Mouse (Mus musculus): ENCODE results near the gene Depp1. TPM values are rescaled to one million over a fixed set of nuclear protein-coding genes. Genes with fewer than 3 reads are reported as not detected.
"Not testable (repeated sequence)": the region's sequence is repeated elsewhere in the genome, so short reads cannot be mapped to it uniquely, and the experiment has no call there.

Depp1 gene
- 0.75 and 1.7 TPM in 2 replicates for total RNA-seq (2017)

- ATAC-seq (replicated peaks in 1 of 2; ENCODE audit: insufficient read depth in 1 of 2, low FRiP score in 2 of 2, low TSS enrichment in 1 of 2, low read depth in 1 of 2, poor library complexity in 2 of 2, severe bottlenecking in 2 of 2): peak; percentile 43 to 54
These were observed at the start of gene Depp1 for GRCm38 (mm10) chr6:116650406-116650805. Gene Depp1, plus strand, starts transcription at chr6:116650609.

- not testable (repeated sequence) for ATAC-seq (replicated peaks in 1 of 2; ENCODE audit: insufficient read depth in 1 of 2, low FRiP score in 2 of 2, low TSS enrichment in 1 of 2, low read depth in 1 of 2, poor library complexity in 2 of 2, severe bottlenecking in 2 of 2)
These were observed 49.4 kb upstream of the Depp1 start for GRCm38 (mm10) chr6:116600969-116601368.

DNA sequence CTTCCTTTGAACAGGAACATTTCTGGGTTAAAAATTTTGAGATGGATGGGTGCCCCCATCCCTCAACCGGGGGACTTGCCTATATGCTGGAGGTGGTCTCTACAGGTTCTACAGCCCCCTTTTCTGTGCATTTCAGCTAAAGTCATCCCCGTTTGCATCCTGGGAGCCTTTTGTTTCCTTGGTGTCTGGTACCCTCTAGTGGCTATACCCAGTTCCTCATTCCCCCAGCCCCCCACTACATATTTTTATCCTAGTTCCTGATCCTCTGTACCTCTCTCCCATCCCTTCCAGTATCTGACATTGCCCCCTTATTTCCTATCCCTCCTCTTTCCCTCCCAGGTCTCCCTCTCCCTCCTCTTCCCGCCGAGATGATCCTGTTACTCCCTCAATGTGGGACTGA lies 43.2 kb upstream of the Depp1 start:
- ATAC-seq (replicated peaks in 1 of 2; ENCODE audit: insufficient read depth in 1 of 2, low FRiP score in 2 of 2, low TSS enrichment in 1 of 2, low read depth in 1 of 2, poor library complexity in 2 of 2, severe bottlenecking in 2 of 2): no peak

GRCm38 (mm10) chr6:116615719-116616118 lies 34.7 kb upstream of the Depp1 start:
- ATAC-seq (replicated peaks in 1 of 2; ENCODE audit: insufficient read depth in 1 of 2, low FRiP score in 2 of 2, low TSS enrichment in 1 of 2, low read depth in 1 of 2, poor library complexity in 2 of 2, severe bottlenecking in 2 of 2): no peak; a peak in 1 of 4 replicates

- ATAC-seq (replicated peaks in 1 of 2; ENCODE audit: insufficient read depth in 1 of 2, low FRiP score in 2 of 2, low TSS enrichment in 1 of 2, low read depth in 1 of 2, poor library complexity in 2 of 2, severe bottlenecking in 2 of 2): no peak
These were observed 32.3 kb upstream of the Depp1 start for GRCm38 (mm10) chr6:116618073-116618472.

DNA sequence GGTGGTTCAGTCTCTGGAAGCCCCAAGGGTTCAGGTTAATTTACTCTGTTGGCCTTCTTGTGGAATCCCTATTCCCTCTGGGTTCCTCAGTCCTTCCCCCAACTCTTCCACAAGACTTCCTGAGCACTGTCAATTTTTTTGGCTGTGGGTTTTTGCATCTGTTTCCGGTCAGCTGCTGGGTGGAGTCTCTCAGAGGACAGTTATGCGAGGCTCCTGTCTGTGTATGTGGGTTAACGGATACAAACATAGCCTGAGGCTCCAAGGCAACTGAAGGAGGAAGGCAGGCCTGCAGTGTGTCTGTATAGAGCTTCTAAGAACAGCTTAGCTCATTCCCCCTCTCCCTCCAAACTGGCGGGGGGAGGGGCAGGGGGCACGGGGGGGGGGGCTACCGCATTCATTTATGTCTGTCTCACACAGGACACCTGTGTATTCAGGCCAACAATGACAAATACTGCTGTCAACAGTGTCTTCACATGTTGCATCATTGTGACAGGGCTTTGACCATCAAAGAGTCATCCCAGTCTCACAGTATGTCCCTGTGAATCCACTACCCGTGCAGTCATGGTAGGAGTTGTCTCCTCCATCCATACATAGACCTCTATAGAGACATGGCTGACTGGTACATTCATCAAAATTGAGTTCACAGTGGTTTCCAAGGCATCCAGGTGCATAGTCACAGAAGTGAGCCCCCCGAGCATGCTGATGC lies 28.9 kb upstream of the Depp1 start:
- peak; percentile 74 to 80 for ATAC-seq (replicated peaks in 1 of 2; ENCODE audit: insufficient read depth in 1 of 2, low FRiP score in 2 of 2, low TSS enrichment in 1 of 2, low read depth in 1 of 2, poor library complexity in 2 of 2, severe bottlenecking in 2 of 2)

DNA sequence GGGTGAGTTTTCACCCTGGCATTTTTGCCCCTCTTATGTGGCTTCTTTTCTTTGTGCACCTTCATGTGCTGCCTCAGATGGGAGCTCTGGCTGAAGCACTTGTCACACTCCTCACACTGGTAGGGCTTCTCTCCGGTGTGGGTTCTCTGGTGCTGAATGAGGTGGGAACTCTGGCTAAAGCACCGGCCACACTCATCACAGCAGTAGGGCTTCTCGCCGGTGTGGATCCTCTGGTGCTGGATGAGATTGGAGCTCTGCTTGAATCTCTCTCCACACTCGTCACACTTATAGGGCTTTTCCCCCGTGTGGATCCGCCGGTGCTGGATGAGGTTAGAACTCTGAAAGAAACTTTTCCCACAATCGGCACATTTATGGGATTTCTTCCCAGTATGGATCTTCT lies 24.0 kb upstream of the Depp1 start:
- ATAC-seq (replicated peaks in 1 of 2; ENCODE audit: insufficient read depth in 1 of 2, low FRiP score in 2 of 2, low TSS enrichment in 1 of 2, low read depth in 1 of 2, poor library complexity in 2 of 2, severe bottlenecking in 2 of 2): not testable (repeated sequence)

DNA sequence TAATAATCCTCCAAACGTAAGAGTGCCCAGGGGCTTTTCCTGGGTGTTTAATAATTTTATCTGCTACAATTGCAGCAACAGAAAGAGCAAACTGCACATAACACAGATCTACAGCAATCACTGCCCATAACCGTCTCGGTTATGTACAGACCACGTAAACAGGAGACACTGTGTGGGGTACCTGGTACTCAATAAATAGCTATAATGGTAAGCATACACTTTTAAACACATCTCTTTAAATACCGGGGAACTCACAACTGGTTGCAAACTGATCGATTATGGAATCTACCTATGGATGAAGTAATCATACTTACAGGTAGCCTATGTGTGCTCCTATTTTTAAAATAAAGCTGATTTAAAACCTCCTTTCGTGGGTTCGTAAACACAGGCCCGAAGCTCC lies 22.3 kb upstream of the Depp1 start:
- ATAC-seq (replicated peaks in 1 of 2; ENCODE audit: insufficient read depth in 1 of 2, low FRiP score in 2 of 2, low TSS enrichment in 1 of 2, low read depth in 1 of 2, poor library complexity in 2 of 2, severe bottlenecking in 2 of 2): no peak

- ATAC-seq (replicated peaks in 1 of 2; ENCODE audit: insufficient read depth in 1 of 2, low FRiP score in 2 of 2, low TSS enrichment in 1 of 2, low read depth in 1 of 2, poor library complexity in 2 of 2, severe bottlenecking in 2 of 2): peak; percentile 37 to 42
These were observed 21.8 kb upstream of the Depp1 start, which contains the start of gene Zfp422 for GRCm38 (mm10) chr6:116628539-116629171. Gene Zfp422, minus strand, starts transcription at chr6:116628999.

DNA sequence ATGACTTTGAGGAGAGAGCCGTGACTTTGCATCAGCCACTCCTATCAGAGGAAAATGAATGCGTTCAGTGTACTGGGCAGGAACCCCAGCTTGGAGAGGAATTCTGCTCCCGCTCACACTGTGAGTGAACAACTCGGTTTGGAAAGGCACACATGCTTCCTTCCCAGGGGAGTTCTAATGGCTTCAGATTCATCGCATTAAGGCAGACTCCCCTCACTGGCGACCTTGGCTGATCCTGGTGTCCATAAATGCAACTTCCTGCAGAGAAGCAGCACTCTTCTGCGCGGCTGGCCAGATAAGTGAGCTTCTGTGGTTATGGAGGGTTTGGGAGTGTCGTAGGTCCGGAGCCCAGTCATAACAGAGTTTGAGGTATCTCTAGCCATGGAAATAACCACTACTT lies 20.6 kb upstream of the Depp1 start:
- no peak for ATAC-seq (replicated peaks in 1 of 2; ENCODE audit: insufficient read depth in 1 of 2, low FRiP score in 2 of 2, low TSS enrichment in 1 of 2, low read depth in 1 of 2, poor library complexity in 2 of 2, severe bottlenecking in 2 of 2)

DNA sequence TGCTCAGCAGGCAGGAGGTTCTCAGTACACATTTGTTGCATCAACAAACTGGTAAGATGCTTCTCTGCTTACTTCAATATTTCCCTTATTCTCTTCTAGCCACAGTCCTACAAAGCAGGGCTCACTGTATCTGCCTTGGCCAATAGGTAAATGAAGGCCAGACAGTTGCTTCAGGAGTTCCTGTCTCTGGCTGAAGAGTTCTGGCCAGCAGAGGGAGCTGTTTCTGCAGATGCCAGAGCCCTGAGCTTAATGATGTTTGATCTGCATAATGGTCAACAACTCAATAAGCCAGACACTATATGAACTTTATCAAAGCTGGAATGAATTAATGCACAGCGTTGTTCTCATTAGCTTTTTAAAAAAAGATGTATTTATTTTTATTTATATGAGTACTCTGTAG lies 18.3 kb upstream of the Depp1 start:
- peak; percentile 30 to 49; a peak in 1 of 4 replicates for ATAC-seq (replicated peaks in 1 of 2; ENCODE audit: insufficient read depth in 1 of 2, low FRiP score in 2 of 2, low TSS enrichment in 1 of 2, low read depth in 1 of 2, poor library complexity in 2 of 2, severe bottlenecking in 2 of 2)

GRCm38 (mm10) chr6:116633741-116634695 lies 16.4 kb upstream of the Depp1 start:
- ATAC-seq (replicated peaks in 1 of 2; ENCODE audit: insufficient read depth in 1 of 2, low FRiP score in 2 of 2, low TSS enrichment in 1 of 2, low read depth in 1 of 2, poor library complexity in 2 of 2, severe bottlenecking in 2 of 2): no peak

DNA sequence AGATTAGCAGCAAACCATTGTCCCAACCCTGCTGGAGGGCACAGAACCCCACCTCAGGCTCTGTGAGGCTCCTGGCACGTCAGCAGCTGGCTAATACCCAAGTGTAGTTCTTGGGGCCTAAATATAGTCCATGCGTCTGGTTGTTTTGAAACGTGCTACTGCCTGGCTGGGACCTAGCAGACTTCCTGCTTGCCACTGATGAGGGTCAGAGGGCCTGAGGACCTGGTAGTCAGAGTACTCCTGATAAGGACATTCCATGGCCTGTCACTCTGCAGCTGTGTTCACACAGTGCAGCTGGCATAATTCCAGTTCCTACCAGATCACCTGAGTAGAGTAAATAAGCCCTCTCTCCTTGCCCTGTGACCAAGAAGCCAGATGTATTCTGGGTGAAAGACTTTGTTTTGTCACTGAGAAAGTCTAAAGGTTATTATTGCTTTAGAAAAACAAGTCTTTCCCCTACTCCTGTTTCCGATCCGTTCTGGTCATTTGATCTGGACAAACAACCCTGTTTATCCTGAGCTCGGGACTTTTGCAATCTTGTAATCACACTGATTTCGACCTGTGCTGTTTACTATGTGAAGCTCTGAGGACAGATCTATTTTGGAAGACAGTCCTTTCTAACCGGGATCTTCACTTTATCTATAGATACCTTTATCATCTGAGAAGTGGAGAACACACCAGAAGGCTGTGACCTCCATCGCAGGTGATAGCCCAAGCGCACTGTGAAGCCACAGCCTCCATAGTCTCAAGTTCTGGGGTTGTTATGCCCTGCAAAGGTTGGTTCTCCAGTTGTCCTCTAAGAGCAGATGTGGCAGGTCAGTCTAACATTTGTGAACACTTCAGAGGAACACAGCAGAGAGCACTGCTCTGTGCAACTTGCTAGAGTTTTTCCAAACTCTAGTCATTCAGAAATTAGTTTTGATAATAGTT lies 14.9 kb upstream of the Depp1 start:
- ATAC-seq (replicated peaks in 1 of 2; ENCODE audit: insufficient read depth in 1 of 2, low FRiP score in 2 of 2, low TSS enrichment in 1 of 2, low read depth in 1 of 2, poor library complexity in 2 of 2, severe bottlenecking in 2 of 2): peak; percentile 28 to 42; a peak in 3 of 4 replicates

- ATAC-seq (replicated peaks in 1 of 2; ENCODE audit: insufficient read depth in 1 of 2, low FRiP score in 2 of 2, low TSS enrichment in 1 of 2, low read depth in 1 of 2, poor library complexity in 2 of 2, severe bottlenecking in 2 of 2): no peak
These were observed 13.7 kb upstream of the Depp1 start for GRCm38 (mm10) chr6:116636581-116637235.

DNA sequence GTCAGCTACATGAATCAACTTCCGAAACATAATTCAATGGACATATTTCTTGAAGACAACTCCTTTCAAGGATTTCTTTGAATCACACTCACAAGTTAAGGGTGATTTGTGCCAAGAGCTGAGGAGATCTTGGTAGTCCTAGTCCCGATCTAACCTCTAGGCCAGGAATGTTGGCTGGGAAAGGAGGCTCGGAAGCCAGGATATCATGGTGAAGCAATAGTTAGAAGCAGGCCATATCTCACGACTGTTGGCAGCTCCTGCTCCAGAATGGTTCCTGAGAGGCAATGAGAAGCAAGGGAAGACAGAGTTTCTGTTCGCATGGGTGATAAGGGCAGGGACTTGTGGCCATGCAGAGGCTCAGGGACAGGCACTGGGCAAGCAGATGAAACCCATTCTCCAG lies 12.9 kb upstream of the Depp1 start:
- ATAC-seq (replicated peaks in 1 of 2; ENCODE audit: insufficient read depth in 1 of 2, low FRiP score in 2 of 2, low TSS enrichment in 1 of 2, low read depth in 1 of 2, poor library complexity in 2 of 2, severe bottlenecking in 2 of 2): no peak

- no peak for ATAC-seq (replicated peaks in 1 of 2; ENCODE audit: insufficient read depth in 1 of 2, low FRiP score in 2 of 2, low TSS enrichment in 1 of 2, low read depth in 1 of 2, poor library complexity in 2 of 2, severe bottlenecking in 2 of 2)
These were observed 11.5 kb upstream of the Depp1 start for GRCm38 (mm10) chr6:116638871-116639270.
